Mouse (Mus musculus) small intestine, adult 2 months (tissue): ENCODE results near the gene Cdc27. TPM values are rescaled to one million over a fixed set of nuclear protein-coding genes. Genes with fewer than 3 reads are reported as not detected.

Source experiments
- H3K27ac ChIP-seq: fragments of 200-500 bp; 2 replicates; pipeline ENCODE4 v1.5.1; 2012; ENCODE audit warnings: low read depth, low read length, control low read depth, inconsistent platforms; ENCODE audit not compliant: insufficient read depth
- H3K27me3 ChIP-seq: fragments of 200-500 bp; 2 replicates; pipeline ENCODE4 v1.6.1; 2012; ENCODE audit warnings: mild to moderate bottlenecking, moderate library complexity, low read length, inconsistent platforms; ENCODE audit not compliant: control insufficient read depth, insufficient read depth
- H3K36me3 ChIP-seq: fragments of 200-500 bp; 2 replicates; pipeline ENCODE4 v1.6.1; 2012; ENCODE audit warnings: mild to moderate bottlenecking, low read length, control low read depth, inconsistent platforms; ENCODE audit not compliant: control insufficient read depth, insufficient read depth
- H3K4me1 ChIP-seq: fragments of 200-500 bp; 2 replicates; pipeline ENCODE4 v1.6.1; 2012; ENCODE audit warnings: low read length, inconsistent platforms, mixed read lengths; ENCODE audit not compliant: control insufficient read depth, insufficient read depth, insufficient read length
- H3K4me3 ChIP-seq: fragments of 200-500 bp; 2 replicates; pipeline ENCODE4 v1.5.1; 2012; ENCODE audit warnings: low read depth, mild to moderate bottlenecking, control low read depth, inconsistent platforms, low read length, moderate library complexity
- CTCF ChIP-seq: fragments of 200-500 bp; IDR thresholded peaks from 2 replicates; pipeline ENCODE4 v1.5.1; 2012; ENCODE audit warnings: low read depth, mild to moderate bottlenecking, control low read depth, inconsistent platforms, low read length, moderate library complexity, mixed read lengths; ENCODE audit not compliant: insufficient replicate concordance, insufficient read length; ENCODE audit errors: extremely low read depth
- POLR2A ChIP-seq: fragments of 200-500 bp; IDR thresholded peaks from 2 replicates; pipeline ENCODE4 v1.6.1; 2012; ENCODE audit warnings: low read depth, mild to moderate bottlenecking, control low read depth, inconsistent platforms, low read length, moderate library complexity
- WGBS: fragments of 180-500 bp; shearing (Covaris S2); methylation state at CpG from one replicate; pipeline ENCODE4 v1.1.7; 2018; 5-methylcytosine and 5-hydroxymethylcytosine counted together
- polyA plus RNA-seq: library from polyadenylated mRNA; depleted of rRNA; stranded (reverse); fragments of >200 nt; gene quantifications from 2 replicates; pipeline ENCODE4 v1.2.3, GENCODE M21; 2012; rRNA removed

Gene Cdc27
- polyA plus RNA-seq, 1 experiment, result 1.2 TPM

DNA sequence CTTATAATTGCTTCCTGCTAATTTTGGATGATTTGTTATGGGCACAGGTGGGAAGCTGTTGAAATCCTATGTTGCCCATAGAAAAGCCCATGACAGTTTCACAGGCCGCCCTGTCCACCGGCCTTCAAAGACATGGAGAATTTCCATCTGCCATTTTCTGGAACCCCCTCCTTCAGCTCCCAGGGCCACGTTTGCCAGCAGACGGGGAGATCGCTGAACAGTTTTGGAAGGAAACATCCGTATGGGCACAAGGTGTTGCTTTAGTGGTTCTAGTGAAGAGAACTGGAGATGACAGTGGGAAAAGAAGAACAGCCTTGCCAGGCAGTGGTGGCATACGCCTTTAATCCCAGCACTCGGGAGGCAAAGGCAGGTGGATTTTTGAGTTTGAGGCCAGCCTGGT, 68.4 kb downstream of the Cdc27 start:
- H3K4me3 ChIP-seq, result no peak overlapping the region
- no peaks in the 10 kb centered on the region; the same call in 1 of the 2 replicates for H3K4me1 ChIP-seq
- no peaks in the 10 kb centered on the region for H3K36me3 ChIP-seq
- no peak overlapping the region for H3K27ac ChIP-seq
- TF ChIP-seq CTCF (no peak), POLR2A (no peak)
- no peaks in the 10 kb centered on the region for H3K27me3 ChIP-seq
- WGBS, result 88% methylated on average over 8 of the region's 8 CpGs

DNA sequence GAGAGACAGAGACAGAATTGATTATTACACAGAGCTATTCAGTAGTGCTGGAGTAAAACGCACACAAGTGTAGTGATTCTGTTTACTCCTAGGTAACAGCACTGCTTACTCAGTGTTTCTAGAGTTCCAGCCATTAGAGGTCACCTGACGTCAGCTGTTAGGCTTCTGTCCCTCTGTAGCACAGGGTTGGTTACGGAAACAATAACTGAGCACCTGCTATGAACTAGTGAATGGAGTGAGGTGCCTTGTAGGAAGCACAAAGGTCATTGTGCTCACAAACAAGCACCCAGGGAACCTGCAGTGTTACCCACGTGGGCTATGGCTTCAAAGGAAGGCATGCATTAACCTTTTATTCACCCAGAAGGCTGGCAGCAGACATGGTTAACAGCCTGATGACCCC, 70.9 kb downstream of the Cdc27 start:
- TF ChIP-seq POLR2A (no peak), CTCF (no peak)
- H3K4me3 ChIP-seq, result no peak overlapping the region
- no peak overlapping the region for H3K27ac ChIP-seq
- no peaks in the 10 kb centered on the region; the same call in 1 of the 2 replicates for H3K4me1 ChIP-seq
- H3K36me3 ChIP-seq, result no peaks in the 10 kb centered on the region
- WGBS, result 25% methylated on average over 4 of the region's 4 CpGs
- H3K27me3 ChIP-seq, result no peaks in the 10 kb centered on the region

DNA sequence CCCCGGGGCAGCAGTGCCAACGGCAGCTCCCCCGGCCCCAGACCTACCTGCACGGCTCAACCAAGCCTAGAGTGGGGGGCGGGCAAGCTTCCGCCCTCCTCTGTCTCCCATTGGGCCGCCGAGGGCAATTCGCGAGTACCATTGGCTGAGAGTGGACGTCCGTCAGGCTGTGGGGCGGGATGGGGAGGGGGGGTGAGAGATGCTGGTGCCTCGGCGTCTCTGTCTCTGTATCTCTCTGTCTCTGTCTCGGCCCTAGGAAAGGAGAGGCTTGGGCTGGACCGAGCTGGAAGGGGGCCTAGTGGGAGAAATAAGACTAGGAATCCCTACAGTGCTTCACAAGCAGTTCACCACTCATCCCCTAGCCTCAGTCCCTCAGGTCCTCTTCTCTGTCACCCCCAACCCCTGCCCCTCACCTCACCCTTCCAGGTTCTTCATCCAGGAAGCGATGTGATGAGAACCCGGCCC, 81.0 kb downstream of the Cdc27 start:
- peak overlapping the region; percentile 98 for H3K4me3 ChIP-seq
- H3K4me1 ChIP-seq, result no peaks in the 10 kb centered on the region
- TF ChIP-seq CTCF (no peak), POLR2A (0 out of 2 replicates have a peak, but pooled peaks have one; percentile 24)
- no peaks in the 10 kb centered on the region for H3K27me3 ChIP-seq
- 0 out of 2 replicates have a peak, but pooled peaks cover 1% of the 10 kb centered on the region for H3K36me3 ChIP-seq
- no peak overlapping the region for H3K27ac ChIP-seq
- under 1% methylated on average over 19 of the region's 19 CpGs for WGBS

DNA sequence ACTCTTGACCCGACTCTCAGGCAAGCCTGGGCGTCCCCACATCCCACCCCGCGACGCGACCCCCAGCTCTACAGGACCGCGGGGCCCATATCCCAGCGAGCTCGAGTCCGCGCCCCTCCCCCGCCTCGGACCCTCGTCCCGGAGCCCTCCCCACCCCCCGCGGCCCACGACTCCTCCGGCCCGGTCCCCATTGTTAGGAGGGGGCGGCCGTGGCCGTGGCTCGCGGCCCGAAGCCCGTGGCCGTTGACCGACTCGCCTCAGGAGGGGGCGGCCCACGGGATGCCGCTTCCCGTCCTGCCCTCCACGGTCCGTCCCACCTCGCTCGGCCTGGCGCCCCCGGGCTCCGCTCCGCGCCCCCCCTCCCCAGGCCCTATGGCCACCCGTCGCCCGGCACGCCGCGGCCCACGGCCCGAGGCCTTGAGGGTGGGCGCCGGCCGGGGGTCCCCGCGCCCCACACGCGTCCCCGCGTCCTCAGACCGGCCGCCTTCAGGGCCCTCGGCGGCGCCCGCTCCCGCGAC, 81.6 kb downstream of the Cdc27 start, which contains the start of gene Kansl1:
Gene Kansl1, minus strand, starts transcription at position 111 of the 518 bp plus-strand sequence.
- no peaks in the 10 kb centered on the region for H3K27me3 ChIP-seq
- H3K4me1 ChIP-seq, result no peaks in the 10 kb centered on the region
- 2% methylated on average over 50 of the region's 69 CpGs for WGBS
- TF ChIP-seq CTCF (no peak), POLR2A (no peak)
- H3K36me3 ChIP-seq, result 0 out of 2 replicates have a peak, but pooled peaks cover 1% of the 10 kb centered on the region
- no peak within 1 kb of the TSS for H3K27ac ChIP-seq
- H3K4me3 ChIP-seq, result peak within 1 kb of the TSS; percentile 98

DNA sequence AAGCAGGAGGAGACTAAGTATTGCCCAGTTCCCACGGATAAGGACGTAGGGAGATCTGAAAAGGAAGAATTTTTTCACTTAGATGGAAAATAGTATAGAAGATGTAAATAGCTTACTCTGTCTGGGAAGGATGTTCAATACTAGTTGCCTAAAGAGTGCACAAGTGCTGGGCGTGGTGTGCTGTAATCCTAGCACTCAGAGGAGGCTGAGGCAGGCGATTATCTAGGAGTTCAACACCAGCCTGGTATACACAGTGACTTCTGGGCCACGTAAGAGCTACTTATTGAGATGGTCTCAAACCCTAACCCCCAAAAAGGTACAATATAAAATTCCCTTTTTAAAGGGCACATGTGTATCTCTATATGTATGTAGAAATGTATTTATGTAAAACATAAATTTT, 82.7 kb downstream of the Cdc27 start:
- Histone ChIP-seq H3K27me3 (no peaks in the 10 kb centered on the region), H3K4me3 (no peak overlapping the region), H3K27ac (no peak overlapping the region), H3K4me1 (no peaks in the 10 kb centered on the region), H3K36me3 (0 out of 2 replicates have a peak, but pooled peaks cover 1% of the 10 kb centered on the region)
- TF ChIP-seq POLR2A, result no peak
- no peak for TF ChIP-seq CTCF
- 80% methylated on average over 5 of the region's 5 CpGs for WGBS

DNA sequence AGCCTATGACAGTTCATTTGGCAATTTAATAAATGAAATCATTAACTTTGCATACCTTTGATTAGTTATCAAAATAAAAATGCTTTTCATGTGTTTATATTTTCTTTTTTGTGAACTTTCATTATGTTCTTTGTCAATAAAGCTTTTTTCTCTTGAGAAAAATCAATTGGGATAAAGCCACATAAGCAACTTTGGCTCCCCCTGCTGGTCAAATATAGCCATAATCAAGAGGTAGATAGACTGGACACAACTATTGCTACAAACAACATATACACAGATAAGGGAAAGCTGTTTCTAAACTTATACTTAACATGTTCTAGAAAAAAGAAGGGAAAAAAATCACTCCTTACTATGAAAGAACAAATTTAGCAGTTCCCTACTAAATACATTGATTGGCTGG, 88.9 kb downstream of the Cdc27 start:
- Histone ChIP-seq H3K4me3 (no peak overlapping the region), H3K27ac (no peak overlapping the region), H3K36me3 (0 out of 2 replicates have a peak, but pooled peaks cover 3% of the 10 kb centered on the region), H3K27me3 (no peaks in the 10 kb centered on the region), H3K4me1 (no peaks in the 10 kb centered on the region)
- TF ChIP-seq CTCF (no peak), POLR2A (no peak)

DNA sequence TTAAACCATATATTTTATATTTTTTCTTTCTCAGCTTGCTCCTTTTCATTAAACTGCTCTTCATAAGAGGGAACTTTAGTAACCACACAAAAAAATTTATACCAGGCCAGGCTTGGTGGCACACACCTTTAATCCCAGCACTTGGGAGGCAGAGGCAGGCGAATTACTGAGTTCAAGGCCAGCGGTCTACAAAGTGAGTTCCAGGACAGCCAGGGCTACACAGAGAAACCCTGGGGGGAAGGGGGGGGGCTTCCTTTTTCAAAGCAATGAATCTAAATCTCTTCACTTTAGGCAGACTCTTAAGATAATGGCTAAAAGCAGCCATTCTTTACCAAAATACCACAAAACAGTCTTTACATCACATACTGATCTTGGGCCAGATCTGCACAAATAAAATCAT, 90.7 kb downstream of the Cdc27 start:
- H3K36me3 ChIP-seq, result peaks cover 2% of the 10 kb centered on the region; the same call in 1 of the 2 replicates
- 94% methylated on average over 2 of the region's 2 CpGs for WGBS
- H3K4me1 ChIP-seq, result no peaks in the 10 kb centered on the region
- H3K4me3 ChIP-seq, result no peak overlapping the region
- TF ChIP-seq CTCF, result no peak
- TF ChIP-seq POLR2A, result no peak
- H3K27me3 ChIP-seq, result no peaks in the 10 kb centered on the region
- H3K27ac ChIP-seq, result no peak overlapping the region

DNA sequence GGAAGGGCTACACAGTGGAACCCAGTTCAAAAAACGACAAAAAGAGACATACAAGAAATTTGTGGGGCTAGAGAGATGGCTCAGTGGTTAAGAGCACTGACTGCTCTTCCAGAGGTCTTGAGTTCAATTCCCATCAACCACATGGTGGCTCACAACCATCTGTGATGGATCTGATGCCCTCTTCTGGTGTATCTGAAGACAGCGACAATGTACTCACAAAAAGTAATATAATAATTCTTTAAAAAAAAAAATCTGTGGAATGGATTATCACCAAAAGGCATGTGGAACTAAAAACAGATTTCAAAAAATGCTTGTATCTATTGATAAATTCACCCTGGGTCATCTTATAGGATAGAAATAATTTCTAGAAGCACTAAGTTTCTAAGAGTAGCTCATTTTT, 91.9 kb downstream of the Cdc27 start:
- Histone ChIP-seq H3K4me1 (no peaks in the 10 kb centered on the region), H3K36me3 (peaks cover 2% of the 10 kb centered on the region; the same call in 1 of the 2 replicates), H3K27ac (no peak overlapping the region), H3K27me3 (no peaks in the 10 kb centered on the region), H3K4me3 (no peak overlapping the region)
- 80% methylated on average over 2 of the region's 2 CpGs for WGBS
- no peak for TF ChIP-seq CTCF
- no peak for TF ChIP-seq POLR2A

Other genes starting within 250 kb of the Cdc27 start
- gene Kansl1, start 81.8 kb downstream of the Cdc27 start, polyA plus RNA-seq, result 29.3 and 60.1 TPM in 2 replicates
- 2.2 and 3.4 TPM in 2 replicates for gene Myl4, start within 50 bp of the Cdc27 start, polyA plus RNA-seq
- gene Itgb3, start 57.4 kb upstream of the Cdc27 start, polyA plus RNA-seq, result 5.3 and 7.2 TPM in 2 replicates
- gene Gm11639, start 135.1 kb upstream of the Cdc27 start, polyA plus RNA-seq, result not detected in 2 replicates